Mouse (Mus musculus) heart, postnatal 14 days (tissue): ENCODE measurements around the gene Mettl6. TPM values are rescaled to one million over a fixed set of nuclear protein-coding genes. Genes with fewer than 3 reads are reported as not detected.

ENCODE experiments used
- DNase-seq, 2 experiments: peaks; one replicate each; pipeline ENCODE4 v3.0.0; 2021 to 2022
- intact Hi-C: fragments of 180-260 bp; cut with DNase I; formaldehyde crosslinking; loops from one replicate; pipeline ENCODE4 v1.15.1; 2025
- long read RNA-seq, 2 experiments: library from polyadenylated mRNA; stranded (forward); transcript quantifications; one replicate each; pipeline ENCODE4 v2.0.0; 2021
- total RNA-seq, 2 experiments: library from RNA; stranded (reverse); gene quantifications; 2 replicates each; pipeline ENCODE4 v1.2.3; 2021

Mettl6 gene
- total RNA-seq, result 10 to 100 TPM; 11.6 to 12.3 TPM
- long read RNA-seq, experiment 1, transcript Mettl6-201 (6 exons, 3,946 nt), result major isoform, 15 of 21 reads
- long read RNA-seq, experiment 1, partial matches to known transcripts, result 0 of 21 reads
- long read RNA-seq, experiment 1, other reads (novel, unspliced or antisense), result 3 of 21 reads
- long read RNA-seq, experiment 2, transcript Mettl6-201 (6 exons, 3,946 nt), result major isoform, 14 of 23 reads
- long read RNA-seq, experiment 2, partial matches to known transcripts, result 0 of 23 reads
- long read RNA-seq, experiment 2, other reads (novel, unspliced or antisense), result 8 of 23 reads

GRCm38 (mm10) chr14:31494975-31495455 lies at the start of gene Mettl6:
Gene Mettl6, minus strand, starts transcription at chr14:31495040.
- intact Hi-C loops, result no loop called here

GRCm38 (mm10) chr14:31543885-31544442 lies 49.1 kb upstream of the Mettl6 start:
- intact Hi-C loops, result no loop called here

More at GRCm38 (mm10) chr14:31494975-31495455, at the start of gene Mettl6:
- DNase-seq, result peak; percentile 90 to 94

GRCm38 (mm10) chr14:31537298-31537697 lies 42.5 kb upstream of the Mettl6 start:
- peak in 1 of 2 experiments; percentile 29 for DNase-seq
- intact Hi-C loops, result no loop called here

More at GRCm38 (mm10) chr14:31543885-31544442, 49.1 kb upstream of the Mettl6 start:
- DNase-seq, result no peak

- intact Hi-C loops, result no loop called here
Observed at GRCm38 (mm10) chr14:31532656-31533055, 37.8 kb upstream of the Mettl6 start.

GRCm38 (mm10) chr14:31531506-31532148 lies 36.8 kb upstream of the Mettl6 start:
- intact Hi-C loops, result no loop called here
- peak in 1 of 2 experiments; percentile 40 for DNase-seq

More at GRCm38 (mm10) chr14:31532656-31533055, 37.8 kb upstream of the Mettl6 start:
- DNase-seq, result no peak

GRCm38 (mm10) chr14:31530847-31531246 lies 36.0 kb upstream of the Mettl6 start:
- intact Hi-C loops, result no loop called here
- no peak for DNase-seq

GRCm38 (mm10) chr14:31525040-31525810 lies 30.4 kb upstream of the Mettl6 start:
- intact Hi-C loops, result no loop called here
- DNase-seq, result no peak

DNA sequence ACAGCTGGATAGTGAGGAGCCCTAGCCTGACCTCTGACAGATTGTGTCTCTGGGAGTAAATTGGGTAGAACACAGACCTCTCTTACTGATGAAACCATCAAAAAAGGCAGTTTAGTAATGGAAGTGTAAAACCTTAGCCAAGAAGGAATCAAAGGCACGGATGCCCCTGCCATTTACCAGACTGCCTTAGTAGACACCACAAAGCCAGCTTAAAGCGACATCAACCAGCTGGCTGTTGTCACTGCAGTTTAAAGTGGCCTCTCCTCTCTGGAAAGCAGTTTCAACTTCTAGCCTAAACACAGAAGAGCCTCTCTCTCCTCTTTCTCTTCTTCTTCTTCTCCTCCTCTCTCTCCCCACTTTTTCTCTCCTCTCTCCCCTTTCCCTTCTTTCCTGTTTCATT lies 26.5 kb upstream of the Mettl6 start:
- intact Hi-C loops, result loop anchor here (5.0 kb wide), 1 partner anchor 41 kb away; no protein-coding TSS in a partner anchor
- no peak for DNase-seq

- peak in 1 of 2 experiments; percentile 32 for DNase-seq
- intact Hi-C loops, result loop anchor here (1.0 kb wide), 1 partner anchor 86 kb away; no protein-coding TSS in a partner anchor
Observed at GRCm38 (mm10) chr14:31519165-31519564, 24.3 kb upstream of the Mettl6 start.

DNA sequence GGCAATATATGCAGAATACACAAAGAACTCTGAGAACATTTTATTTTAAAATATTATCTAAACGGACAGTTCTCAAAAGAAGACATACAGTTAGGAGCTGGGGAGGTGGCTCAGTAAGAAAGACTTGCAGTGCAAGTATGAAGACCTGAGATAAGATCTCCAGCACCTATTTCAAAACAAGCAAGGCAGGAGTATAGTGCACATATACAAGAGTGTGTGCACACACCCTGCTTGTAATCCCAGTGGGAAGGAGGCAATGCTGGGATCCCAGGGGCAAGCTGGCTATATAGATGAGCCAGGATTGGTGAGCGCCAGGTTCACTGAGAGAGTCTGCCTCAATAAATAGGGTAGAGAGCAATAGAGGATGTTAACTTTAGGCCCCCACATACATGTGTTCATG lies 21.1 kb upstream of the Mettl6 start:
- no peak for DNase-seq
- intact Hi-C loops, result no loop called here

- intact Hi-C loops, result no loop called here
- DNase-seq, result no peak
Observed at GRCm38 (mm10) chr14:31510322-31510721, 15.5 kb upstream of the Mettl6 start.

DNA sequence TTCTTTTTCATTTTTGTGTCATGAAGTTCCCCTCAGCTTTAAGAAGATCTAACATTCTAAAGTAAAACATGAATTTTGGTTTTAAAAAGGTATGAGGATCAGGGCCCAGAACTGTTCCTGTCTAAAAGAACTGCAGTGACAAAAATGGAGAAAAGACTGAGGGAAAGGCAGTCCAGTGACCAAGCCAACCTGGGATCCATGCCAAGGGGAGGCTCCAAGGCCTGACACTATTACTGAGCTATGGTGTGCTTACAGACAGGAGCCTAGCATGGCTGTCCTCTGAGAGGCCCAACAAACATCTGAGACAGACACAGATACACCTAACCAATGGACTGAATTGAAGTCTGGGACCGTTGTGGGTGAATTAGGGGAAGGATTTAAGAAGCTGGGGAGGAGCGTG lies 15.1 kb upstream of the Mettl6 start:
- intact Hi-C loops, result no loop called here
- peak; percentile 53 to 59 for DNase-seq

GRCm38 (mm10) chr14:31506456-31506855 lies 11.6 kb upstream of the Mettl6 start:
- intact Hi-C loops, result no loop called here
- DNase-seq, result no peak

GRCm38 (mm10) chr14:31503406-31503805 lies 8.6 kb upstream of the Mettl6 start:
- intact Hi-C loops, result no loop called here

DNA sequence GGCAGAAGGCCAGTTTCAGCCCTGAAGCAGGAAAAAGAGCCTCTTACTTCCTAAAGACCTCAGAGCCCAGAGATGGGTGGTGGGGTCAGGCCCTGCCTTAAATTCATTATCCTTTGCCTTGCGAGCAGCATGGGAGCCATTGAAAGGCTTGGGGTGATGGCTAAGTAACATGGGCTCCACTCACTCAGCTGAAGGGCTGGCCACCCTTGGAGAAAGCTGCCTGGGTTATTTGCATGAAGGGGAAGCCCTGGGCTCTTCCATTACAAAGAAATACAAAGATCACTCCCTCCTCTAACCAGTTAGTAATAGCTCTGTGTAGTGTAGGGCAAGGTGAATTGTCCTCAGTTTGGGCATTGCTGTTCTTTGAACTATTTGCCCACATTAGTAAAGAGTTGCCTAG lies 4.7 kb upstream of the Mettl6 start:
- DNase-seq, result no peak
- intact Hi-C loops, result no loop called here

More at GRCm38 (mm10) chr14:31503406-31503805, 8.6 kb upstream of the Mettl6 start:
- DNase-seq, result peak in 1 of 2 experiments; percentile 16

- DNase-seq, result no peak
- intact Hi-C loops, result no loop called here
Observed at GRCm38 (mm10) chr14:31496241-31496646, 1.4 kb upstream of the Mettl6 start.

DNA sequence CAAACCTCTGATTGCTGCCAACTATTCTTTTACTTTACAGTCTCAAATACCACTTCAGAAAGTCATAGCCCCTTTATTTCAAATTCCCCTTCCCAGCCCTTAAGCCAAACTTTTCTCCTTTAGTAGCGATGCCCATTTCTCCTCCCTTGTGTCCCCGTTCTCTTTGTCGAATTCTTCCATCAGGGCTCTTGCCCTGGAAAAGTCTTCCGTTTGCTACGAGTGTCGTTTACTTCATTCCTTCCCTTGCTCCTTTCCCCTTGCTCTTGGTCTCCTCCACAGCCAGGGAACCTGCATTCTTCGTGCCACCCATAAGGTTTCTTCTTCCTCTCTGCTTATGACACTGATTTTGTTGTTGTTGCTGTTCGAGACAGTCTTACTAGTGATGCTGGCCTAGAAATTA lies 698 bp upstream of the Mettl6 start:
- DNase-seq, result peak in 1 of 2 experiments; percentile 10
- intact Hi-C loops, result no loop called here

DNA sequence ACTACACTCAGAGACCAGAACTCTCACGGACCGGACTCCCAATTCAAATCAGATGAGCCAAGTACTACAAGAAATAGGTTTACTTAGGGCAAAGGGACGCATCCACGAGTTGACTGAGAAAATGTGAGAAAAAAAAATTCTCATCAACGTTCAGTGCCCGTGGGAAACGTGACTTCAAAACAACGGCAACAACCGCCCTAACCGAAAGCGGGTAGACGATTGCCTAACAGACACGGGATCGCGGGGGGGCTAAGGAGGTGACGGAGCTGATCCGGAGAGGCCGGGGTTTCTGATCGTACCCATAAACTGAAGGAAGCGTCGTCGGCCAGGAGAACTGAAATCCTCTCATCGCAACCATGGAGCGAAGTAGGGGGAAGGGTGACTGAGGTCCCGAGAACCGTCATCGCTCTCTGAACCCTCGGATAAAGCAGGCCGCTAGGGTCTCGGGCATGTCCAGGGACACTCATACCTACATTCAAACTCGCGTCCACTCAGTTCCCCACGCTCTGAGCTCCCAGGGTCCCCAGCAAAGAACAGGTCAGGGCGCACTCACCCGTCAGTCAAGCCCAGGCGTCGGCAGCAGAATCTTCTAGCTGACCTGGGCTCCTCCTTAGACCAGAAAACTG lies 378 bp downstream of the Mettl6 start, which contains the start of gene Eaf1:
Gene Eaf1, plus strand, starts transcription at position 51 of the 626 bp plus-strand sequence.
- DNase-seq, result peak in 1 of 2 experiments; percentile 35

DNA sequence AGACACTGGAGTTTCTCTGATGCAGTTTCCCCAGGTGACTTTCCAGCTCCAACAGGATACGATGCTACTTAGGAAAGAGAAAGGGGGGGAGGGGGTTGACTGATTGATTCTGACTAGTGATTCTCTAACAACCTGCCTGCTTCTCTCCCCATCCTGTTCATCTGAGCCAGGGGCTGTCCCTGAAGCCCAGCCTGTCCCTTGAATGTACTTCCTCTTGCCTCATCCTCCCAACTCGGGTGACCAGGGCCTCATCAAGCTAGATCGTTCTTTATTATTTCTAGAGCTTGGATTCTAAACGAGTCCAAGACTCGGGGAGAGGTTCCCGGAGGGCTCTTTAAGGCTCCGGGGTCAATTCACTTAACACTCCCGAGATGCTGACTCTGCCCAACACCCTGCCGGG lies 939 bp downstream of the Mettl6 start:
- intact Hi-C loops, result no loop called here
- no peak for DNase-seq

More for the DNA sequence above, 378 bp downstream of the Mettl6 start, which contains the start of gene Eaf1:
- intact Hi-C loops, result no loop called here

DNA sequence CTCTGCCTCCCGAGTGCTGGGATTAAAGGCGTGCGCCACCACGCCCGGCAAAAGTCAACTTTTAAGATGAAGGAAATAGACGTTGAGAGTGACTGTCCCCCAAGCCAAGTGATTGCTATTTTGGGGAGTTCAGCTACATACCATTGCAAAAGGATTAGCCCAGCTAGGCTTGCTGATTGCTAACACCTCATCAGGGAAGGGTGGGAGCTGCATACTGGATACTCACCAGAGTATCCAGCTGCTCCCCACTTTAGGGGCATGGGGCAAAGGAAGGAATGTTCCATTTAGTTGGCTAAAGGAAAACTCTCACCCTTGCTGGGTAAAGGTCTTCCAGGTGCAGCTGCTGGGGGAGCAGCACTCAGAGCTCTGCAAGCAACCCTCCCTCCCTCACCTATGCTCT lies 6.8 kb downstream of the Mettl6 start:
- intact Hi-C loops, result no loop called here

More for the DNA sequence above, 6.8 kb downstream of the Mettl6 start:
- no peak for DNase-seq
